Mouse (Mus musculus): ENCODE measurements around the gene Tspan12. TPM values are rescaled to one million over a fixed set of nuclear protein-coding genes. Genes with fewer than 3 reads are reported as not detected.

The Tspan12 gene
- polyA plus RNA-seq, 1 experiment from 2014 or later, result 111 TPM

DNA sequence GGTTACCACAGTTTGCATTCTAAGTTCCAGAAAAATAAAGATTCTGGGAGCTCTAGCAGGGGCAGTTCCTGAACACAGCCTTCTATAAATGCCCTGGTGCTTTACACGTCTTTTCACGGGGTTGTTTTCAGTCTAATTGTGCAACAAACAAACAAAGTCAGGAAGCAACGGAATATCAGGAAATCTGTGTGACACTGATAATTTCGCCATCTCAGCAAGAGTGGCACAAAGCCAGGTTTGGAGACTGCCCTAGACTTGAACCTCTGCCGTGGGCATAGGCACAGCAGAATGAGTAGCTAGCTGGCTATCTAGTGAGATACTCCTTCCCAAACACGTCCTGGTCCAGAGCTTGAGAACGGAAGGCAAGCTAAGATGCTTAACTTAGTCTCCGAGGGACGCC lies 53.7 kb downstream of the Tspan12 start:
- Histone ChIP-seq H3K9ac (ENCODE audit: low read depth, low read length) (no peak overlapping the region), H3K4me3 (replicated peaks; ENCODE audit: low read depth, low read length) (no peak overlapping the region), H3K36me3 (ENCODE audit: insufficient read depth, low read length) (0 out of 2 replicates have a peak, but pooled peaks cover 2% of the 10 kb centered on the region), H3K27ac (0 out of 2 replicates have a peak overlapping the region, but pooled peaks have one; percentile 36), H3K27me3 (ENCODE audit: insufficient read depth, low read length) (no peaks in the 10 kb centered on the region), H3K4me1 (replicated peaks; ENCODE audit: insufficient read depth, low read length) (no peaks in the 10 kb centered on the region), H3K9me3 (replicated peaks; ENCODE audit: low read length) (no peaks in the 10 kb centered on the region), H3K4me2 (ENCODE audit: low read length) (no peak overlapping the region)
- no peak for TF ChIP-seq CTCF (IDR thresholded peaks at IDR 0.05; ENCODE audit: low read depth)
- ATAC-seq (replicated peaks; ENCODE audit: low FRiP score, low read depth), result no peak
- 78% methylated on average over 9 of the region's 9 CpGs for WGBS
- no peak for DNase-seq (ENCODE audit: low spot score)

- no peaks in the 10 kb centered on the region for H3K4me1 ChIP-seq (replicated peaks; ENCODE audit: insufficient read depth, low read length)
- no peak for DNase-seq (ENCODE audit: low spot score)
- H3K36me3 ChIP-seq (ENCODE audit: insufficient read depth, low read length), result 0 out of 2 replicates have a peak, but pooled peaks cover 2% of the 10 kb centered on the region
- H3K9me3 ChIP-seq (replicated peaks; ENCODE audit: low read length), result no peaks in the 10 kb centered on the region
- ATAC-seq (replicated peaks; ENCODE audit: low FRiP score, low read depth), result no peak
- H3K27me3 ChIP-seq (ENCODE audit: insufficient read depth, low read length), result no peaks in the 10 kb centered on the region
- H3K4me3 ChIP-seq (replicated peaks; ENCODE audit: low read depth, low read length), result no peak overlapping the region
- TF ChIP-seq CTCF (IDR thresholded peaks at IDR 0.05; ENCODE audit: low read depth), result no peak
- no peak overlapping the region for H3K9ac ChIP-seq (ENCODE audit: low read depth, low read length)
- H3K27ac ChIP-seq, result no peak overlapping the region
- H3K4me2 ChIP-seq (ENCODE audit: low read length), result no peak overlapping the region
- WGBS, result 90% methylated on average over 4 of the region's 4 CpGs
These were observed 55.2 kb downstream of the Tspan12 start for GRCm38 (mm10) chr6:21797087-21797486.

- H3K9me3 ChIP-seq (replicated peaks; ENCODE audit: low read length), result no peaks in the 10 kb centered on the region
- H3K9ac ChIP-seq (ENCODE audit: low read depth, low read length), result no peak overlapping the region
- DNase-seq (ENCODE audit: low spot score), result no peak
- H3K4me1 ChIP-seq (replicated peaks; ENCODE audit: insufficient read depth, low read length), result no peaks in the 10 kb centered on the region
- WGBS, result 83% methylated on average over 10 of the region's 10 CpGs
- H3K36me3 ChIP-seq (ENCODE audit: insufficient read depth, low read length), result 0 out of 2 replicates have a peak, but pooled peaks cover 2% of the 10 kb centered on the region
- H3K4me2 ChIP-seq (ENCODE audit: low read length), result no peak overlapping the region
- ATAC-seq (replicated peaks; ENCODE audit: low FRiP score, low read depth), result no peak
- no peak for TF ChIP-seq CTCF (IDR thresholded peaks at IDR 0.05; ENCODE audit: low read depth)
- H3K4me3 ChIP-seq (replicated peaks; ENCODE audit: low read depth, low read length), result no peak overlapping the region
- H3K27ac ChIP-seq, result no peak overlapping the region
- no peaks in the 10 kb centered on the region for H3K27me3 ChIP-seq (ENCODE audit: insufficient read depth, low read length)
These were observed 55.9 kb downstream of the Tspan12 start for GRCm38 (mm10) chr6:21796413-21796812.

DNA sequence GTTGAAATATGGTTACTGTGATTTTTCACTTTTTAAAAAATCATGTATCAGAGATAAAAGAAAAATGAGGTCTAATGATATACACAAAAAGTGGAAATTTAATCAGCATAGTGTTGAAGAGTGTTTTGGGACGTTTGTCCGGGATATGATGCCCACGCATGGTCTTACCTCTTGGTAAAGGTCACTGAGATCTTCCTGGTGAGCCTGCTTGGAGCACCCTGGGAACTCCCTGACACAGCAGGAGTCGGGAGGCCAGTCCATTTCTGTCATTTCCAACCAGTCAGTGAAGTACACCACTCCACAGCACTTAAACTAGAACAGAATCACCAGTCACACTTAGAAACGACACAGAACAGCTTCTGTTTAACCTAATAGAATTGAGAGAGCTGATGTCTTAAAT lies 56.9 kb downstream of the Tspan12 start:
- Histone ChIP-seq H3K4me1 (replicated peaks; ENCODE audit: insufficient read depth, low read length) (no peaks in the 10 kb centered on the region), H3K27me3 (ENCODE audit: insufficient read depth, low read length) (no peaks in the 10 kb centered on the region), H3K4me2 (ENCODE audit: low read length) (no peak overlapping the region), H3K27ac (no peak overlapping the region), H3K36me3 (ENCODE audit: insufficient read depth, low read length) (0 out of 2 replicates have a peak, but pooled peaks cover 2% of the 10 kb centered on the region), H3K4me3 (replicated peaks; ENCODE audit: low read depth, low read length) (no peak overlapping the region), H3K9ac (ENCODE audit: low read depth, low read length) (no peak overlapping the region), H3K9me3 (replicated peaks; ENCODE audit: low read length) (no peaks in the 10 kb centered on the region)
- no peak for TF ChIP-seq CTCF (IDR thresholded peaks at IDR 0.05; ENCODE audit: low read depth)
- DNase-seq (ENCODE audit: low spot score), result no peak
- ATAC-seq (replicated peaks; ENCODE audit: low FRiP score, low read depth), result no peak
- 86% methylated on average over 5 of the region's 5 CpGs for WGBS

DNA sequence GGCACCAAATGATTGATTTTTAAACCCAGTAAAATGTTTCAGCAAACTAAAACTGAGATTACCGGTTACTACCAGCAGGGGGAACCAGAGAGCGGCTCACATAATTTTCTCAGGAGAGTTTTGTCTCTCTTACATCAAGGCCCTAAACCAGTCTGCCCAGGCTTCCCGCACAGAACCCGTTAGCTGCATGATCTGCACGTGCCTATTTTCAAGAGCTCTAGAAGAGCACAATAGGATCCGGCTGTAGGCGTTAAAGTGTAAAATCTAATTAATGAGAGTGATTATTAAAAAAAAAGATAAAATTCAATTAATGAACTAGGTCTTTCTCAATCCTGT lies 57.3 kb downstream of the Tspan12 start:
- H3K27ac ChIP-seq, result no peak overlapping the region
- no peak overlapping the region for H3K4me3 ChIP-seq (replicated peaks; ENCODE audit: low read depth, low read length)
- no peak overlapping the region for H3K4me2 ChIP-seq (ENCODE audit: low read length)
- DNase-seq (ENCODE audit: low spot score) (peak; percentile 83), ATAC-seq (replicated peaks; ENCODE audit: low FRiP score, low read depth) (peak; percentile 63; the same call in 1 of the 2 replicates)
- no peaks in the 10 kb centered on the region for H3K27me3 ChIP-seq (ENCODE audit: insufficient read depth, low read length)
- 0 out of 2 replicates have a peak, but pooled peaks cover 2% of the 10 kb centered on the region for H3K36me3 ChIP-seq (ENCODE audit: insufficient read depth, low read length)
- H3K4me1 ChIP-seq (replicated peaks; ENCODE audit: insufficient read depth, low read length), result no peaks in the 10 kb centered on the region
- TF ChIP-seq CTCF (IDR thresholded peaks at IDR 0.05; ENCODE audit: low read depth), result peak; percentile 87
- 12% methylated on average over 7 of the region's 7 CpGs for WGBS
- no peaks in the 10 kb centered on the region for H3K9me3 ChIP-seq (replicated peaks; ENCODE audit: low read length)
- H3K9ac ChIP-seq (ENCODE audit: low read depth, low read length), result no peak overlapping the region

DNA sequence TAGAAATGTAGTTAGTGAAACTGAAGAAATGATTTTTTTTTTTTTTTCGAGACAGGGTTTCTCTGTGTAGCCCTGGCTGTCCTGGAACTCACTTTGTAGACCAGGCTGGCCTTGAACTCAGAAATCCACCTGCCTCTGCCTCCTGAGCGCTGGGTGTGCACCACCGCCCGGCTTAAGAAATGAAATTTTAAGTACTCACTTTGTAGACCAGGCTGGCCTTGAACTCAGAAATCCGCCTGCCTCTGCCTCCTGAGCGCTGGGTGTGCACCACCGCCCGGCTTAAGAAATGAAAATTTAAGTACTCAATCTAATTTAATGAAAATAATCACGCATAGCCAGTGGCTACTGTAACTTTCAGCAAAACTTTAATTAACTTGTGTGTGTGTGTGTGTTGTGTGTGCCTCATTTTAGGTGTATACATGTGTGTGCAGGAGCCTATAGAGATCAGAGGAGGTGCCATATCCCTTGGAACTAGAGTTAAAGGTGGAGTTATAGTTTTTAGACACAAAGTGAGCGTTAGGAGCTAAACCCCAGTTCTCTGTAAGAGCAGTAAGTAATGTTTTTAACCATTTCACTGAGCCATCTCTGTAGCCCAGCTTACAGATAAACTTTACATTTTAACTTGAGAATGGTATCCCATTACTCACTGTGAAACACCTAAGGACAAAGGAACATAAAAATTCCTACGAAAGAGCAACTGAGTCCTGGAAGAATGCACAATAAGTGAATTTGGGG lies 57.8 kb downstream of the Tspan12 start:
- TF ChIP-seq CTCF (IDR thresholded peaks at IDR 0.05; ENCODE audit: low read depth), result no peak
- Histone ChIP-seq H3K4me2 (ENCODE audit: low read length) (no peak overlapping the region), H3K4me1 (replicated peaks; ENCODE audit: insufficient read depth, low read length) (no peaks in the 10 kb centered on the region), H3K4me3 (replicated peaks; ENCODE audit: low read depth, low read length) (no peak overlapping the region), H3K36me3 (ENCODE audit: insufficient read depth, low read length) (0 out of 2 replicates have a peak, but pooled peaks cover 2% of the 10 kb centered on the region), H3K9ac (ENCODE audit: low read depth, low read length) (no peak overlapping the region), H3K27ac (no peak overlapping the region), H3K9me3 (replicated peaks; ENCODE audit: low read length) (no peaks in the 10 kb centered on the region), H3K27me3 (ENCODE audit: insufficient read depth, low read length) (no peaks in the 10 kb centered on the region)
- WGBS, result 81% methylated on average over 11 of the region's 11 CpGs
- no peak for DNase-seq (ENCODE audit: low spot score)
- no peak; the same call in 1 of the 2 replicates for ATAC-seq (replicated peaks; ENCODE audit: low FRiP score, low read depth)

All from kidney, postnatal 0 days (tissue).